Mouse (Mus musculus) G1E (cell line): Measurements from ENCODE around the gene Tmem140. TPM values are rescaled to one million over a fixed set of nuclear protein-coding genes. Genes with fewer than 3 reads are reported as not detected.

Source experiments
- ATAC-seq: 2 replicates; pipeline ENCODE4 v1.8.0; 2016; ENCODE audit warnings: mild to moderate bottlenecking; ENCODE audit not compliant: insufficient number of reproducible peaks, poor library complexity, low FRiP score, severe bottlenecking; ENCODE audit errors: extremely low read depth
- DNase-seq: peaks from one replicate; pipeline ENCODE4 v3.0.0; 2012; ENCODE audit warnings: low spot score
- H3K27me3 ChIP-seq: 2 replicates; pipeline ENCODE4 v1.6.1; 2012; ENCODE audit warnings: mild to moderate bottlenecking, low read length, inconsistent platforms; ENCODE audit not compliant: insufficient read depth
- H3K36me3 ChIP-seq: replicated peaks from 2 replicates; pipeline ENCODE3; 2012; ENCODE audit warnings: mild to moderate bottlenecking, inconsistent platforms
- H3K4me1 ChIP-seq: 2 replicates; pipeline ENCODE4 v1.6.1; 2012; ENCODE audit warnings: low read depth, low read length, inconsistent platforms, mixed read lengths; ENCODE audit not compliant: insufficient read depth
- H3K4me3 ChIP-seq: 2 replicates; pipeline ENCODE4 v1.5.1; 2012; ENCODE audit warnings: low read depth, mild to moderate bottlenecking, inconsistent platforms, low read length, moderate library complexity, mixed read lengths
- H3K9me3 ChIP-seq: replicated peaks from 2 replicates; pipeline ENCODE4 v1.6.1; 2012; ENCODE audit warnings: inconsistent platforms
- CTCF ChIP-seq: IDR thresholded peaks from 2 replicates; pipeline ENCODE4 v1.5.1; 2012; ENCODE audit warnings: low read depth, low read length, inconsistent platforms, mixed read lengths
- GATA1 ChIP-seq: IDR thresholded peaks from 2 replicates; pipeline ENCODE4 v1.6.1; 2012; ENCODE audit warnings: borderline replicate concordance, low read length, inconsistent platforms, mixed read lengths
- GATA2 ChIP-seq: IDR thresholded peaks from 2 replicates; pipeline ENCODE4 v1.6.1; 2012; ENCODE audit warnings: low read depth, low read length, inconsistent platforms, borderline replicate concordance
- POLR2AphosphoS5 ChIP-seq: IDR thresholded peaks from 2 replicates; pipeline ENCODE4 v1.6.1; 2012; ENCODE audit warnings: low read depth, low read length, inconsistent platforms; ENCODE audit not compliant: insufficient replicate concordance
- TAL1 ChIP-seq: conservative IDR thresholded peaks from 2 replicates; pipeline ENCODE4 v1.6.1; 2012; ENCODE audit warnings: low read depth, low read length, inconsistent platforms, mixed read lengths
- polyA plus RNA-seq: library from polyadenylated mRNA; stranded (reverse); fragments of >175 nt; gene quantifications from 2 replicates; pipeline ENCODE4 v1.2.3, GENCODE M21; 2012
- total RNA-seq, 2 experiments: library from RNA; stranded (forward) in 1 of 2; stranded (reverse) in 1 of 2; fragments of 200-1000 nt in 1 of 2; fragments of >200 nt in 1 of 2; fragmentation: Nextera tagmentation in 1 of 2; gene quantifications; 2 replicates each; pipeline ENCODE4 v1.2.3; 2014 to 2017

Tmem140 gene
- total and polyA plus RNA-seq, 3 experiments, result 0.22 to 7.1 (median 3.3) TPM

- no peaks in the 10 kb centered on the region for H3K9me3 ChIP-seq
- no peak overlapping the region for H3K4me3 ChIP-seq
- H3K27me3 ChIP-seq, result no peaks in the 10 kb centered on the region
- peaks cover 76% of the 10 kb centered on the region for H3K36me3 ChIP-seq
- DNase-seq (no peak), ATAC-seq (no peak)
- peaks cover 39% of the 10 kb centered on the region for H3K4me1 ChIP-seq
- no peak for TF ChIP-seq POLR2AphosphoS5
- no peak for TF ChIP-seq GATA1
- no peak for TF ChIP-seq CTCF
Observed at GRCm38 (mm10) chr6:34879101-34879740, 16.3 kb downstream of the Tmem140 start.

GRCm38 (mm10) chr6:34879911-34880475, 17.0 kb downstream of the Tmem140 start:
- H3K36me3 ChIP-seq, result peaks cover 76% of the 10 kb centered on the region
- no peak for DNase-seq
- H3K4me3 ChIP-seq, result no peak overlapping the region
- no peaks in the 10 kb centered on the region for H3K27me3 ChIP-seq
- TF ChIP-seq CTCF, result no peak
- TF ChIP-seq POLR2AphosphoS5, result no peak
- no peak for TF ChIP-seq GATA2
- no peak for TF ChIP-seq TAL1
- TF ChIP-seq GATA1, result no peak
- peaks cover 31% of the 10 kb centered on the region for H3K4me1 ChIP-seq
- no peaks in the 10 kb centered on the region for H3K9me3 ChIP-seq
- ATAC-seq, result no peak

- Histone ChIP-seq H3K4me1 (no peaks in the 10 kb centered on the region), H3K4me3 (no peak overlapping the region), H3K9me3 (no peaks in the 10 kb centered on the region), H3K27me3 (no peaks in the 10 kb centered on the region), H3K36me3 (peaks cover 92% of the 10 kb centered on the region)
- ATAC-seq (no peak), DNase-seq (no peak)
- no peak for TF ChIP-seq GATA1
Observed at GRCm38 (mm10) chr6:34884724-34885123, 21.8 kb downstream of the Tmem140 start.

- peaks cover 93% of the 10 kb centered on the region for H3K36me3 ChIP-seq
- ATAC-seq, result no peak
Observed at GRCm38 (mm10) chr6:34887131-34887850, 24.3 kb downstream of the Tmem140 start.

GRCm38 (mm10) chr6:34889185-34889584, 26.2 kb downstream of the Tmem140 start:
- Histone ChIP-seq H3K4me3 (no peak overlapping the region), H3K36me3 (peaks cover 95% of the 10 kb centered on the region), H3K9me3 (no peaks in the 10 kb centered on the region), H3K4me1 (no peaks in the 10 kb centered on the region), H3K27me3 (no peaks in the 10 kb centered on the region)
- TF ChIP-seq GATA2, result no peak
- TF ChIP-seq GATA1, result no peak
- TF ChIP-seq CTCF, result no peak
- no peak for TF ChIP-seq TAL1
- no peak for TF ChIP-seq POLR2AphosphoS5
- ATAC-seq (no peak), DNase-seq (no peak)

More at GRCm38 (mm10) chr6:34887131-34887850, 24.3 kb downstream of the Tmem140 start:
- no peaks in the 10 kb centered on the region for H3K9me3 ChIP-seq
- DNase-seq, result no peak
- H3K4me1 ChIP-seq, result no peaks in the 10 kb centered on the region
- H3K4me3 ChIP-seq, result no peak overlapping the region
- TF ChIP-seq TAL1 (no peak), CTCF (no peak), GATA1 (no peak), POLR2AphosphoS5 (no peak), GATA2 (no peak)
- no peaks in the 10 kb centered on the region for H3K27me3 ChIP-seq

GRCm38 (mm10) chr6:34895569-34895968, 32.6 kb downstream of the Tmem140 start:
- Histone ChIP-seq H3K27me3 (no peaks in the 10 kb centered on the region), H3K4me1 (peaks cover 6% of the 10 kb centered on the region; the same call in 1 of the 2 replicates), H3K9me3 (no peaks in the 10 kb centered on the region), H3K36me3 (peaks cover 96% of the 10 kb centered on the region), H3K4me3 (no peak overlapping the region)
- ATAC-seq (no peak), DNase-seq (no peak)
- no peak for TF ChIP-seq GATA1
- no peak for TF ChIP-seq TAL1
- TF ChIP-seq GATA2, result no peak
- no peak for TF ChIP-seq CTCF
- TF ChIP-seq POLR2AphosphoS5, result no peak
